Mouse (Mus musculus) hindbrain, embryonic 10.5 days (tissue): ENCODE results near the gene Kdm5a. TPM values are rescaled to one million over a fixed set of nuclear protein-coding genes. Genes with fewer than 3 reads are reported as not detected.

Source experiments
- DNase-seq: peaks from one replicate; pipeline ENCODE4 v3.0.0-alpha.2; 2017; ENCODE audit warnings: low spot score
- H3K27ac ChIP-seq: fragments of 300-500 bp; sonication (generic); 2 replicates; pipeline ENCODE4 v1.5.1; 2016; ENCODE audit warnings: mild to moderate bottlenecking, moderate library complexity
- H3K27me3 ChIP-seq: fragments of 300-500 bp; sonication (generic); 2 replicates; pipeline ENCODE4 v1.6.1; 2016; ENCODE audit warnings: mild to moderate bottlenecking; ENCODE audit not compliant: poor library complexity, insufficient read depth, severe bottlenecking
- H3K36me3 ChIP-seq: fragments of 300-500 bp; sonication (generic); 2 replicates; pipeline ENCODE4 v1.6.1; 2016; ENCODE audit warnings: mild to moderate bottlenecking, moderate library complexity
- H3K4me1 ChIP-seq: fragments of 300-500 bp; sonication (generic); replicated peaks from 2 replicates; pipeline ENCODE4 v1.6.1; 2016; ENCODE audit warnings: mild to moderate bottlenecking
- H3K4me3 ChIP-seq: fragments of 300-500 bp; sonication (generic); 2 replicates; pipeline ENCODE4 v1.5.1; 2016; ENCODE audit warnings: mild to moderate bottlenecking, moderate library complexity
- H3K9me3 ChIP-seq: fragments of 300-500 bp; sonication (generic); 2 replicates; pipeline ENCODE4 v1.6.1; 2016; ENCODE audit warnings: mild to moderate bottlenecking, moderate library complexity
- WGBS: fragments of 180-500 bp; shearing (Covaris S2); methylation state at CpG from one replicate; pipeline ENCODE4 v1.1.7; 2016; 5-methylcytosine and 5-hydroxymethylcytosine counted together
- polyA plus RNA-seq: library from polyadenylated mRNA; unstranded; fragments of >200 nt; fragmentation: Nextera tagmentation; extraction: Ambion mirVana; gene quantifications from 2 replicates; pipeline ENCODE4 v1.2.1, GENCODE M21; 2016

The Kdm5a gene
- polyA plus RNA-seq, 1 experiment from 2014 or later = 46.1 TPM

GRCm38 (mm10) chr6:120362774-120363687 is 893 bp upstream of the Kdm5a start:
- 27% methylated on average over 15 of the region's 15 CpGs for WGBS

GRCm38 (mm10) chr6:120364523-120364905 is 590 bp downstream of the Kdm5a start:
- peaks cover 22% of the 10 kb centered on the region for H3K4me1 ChIP-seq
- H3K27me3 ChIP-seq = no peaks in the 10 kb centered on the region
- H3K27ac ChIP-seq = peak overlapping the region; percentile 96
- H3K36me3 ChIP-seq = peaks cover 32% of the 10 kb centered on the region
- DNase-seq = no peak
- H3K9me3 ChIP-seq = no peaks in the 10 kb centered on the region
- WGBS = under 1% methylated on average over 31 of the region's 31 CpGs
- peak overlapping the region; percentile 68 for H3K4me3 ChIP-seq

More at GRCm38 (mm10) chr6:120362774-120363687, 893 bp upstream of the Kdm5a start:
- Histone ChIP-seq H3K4me1 (peaks cover 22% of the 10 kb centered on the region), H3K9me3 (no peaks in the 10 kb centered on the region), H3K4me3 (peak overlapping the region; percentile 68), H3K27ac (peak overlapping the region; percentile 96), H3K36me3 (peaks cover 17% of the 10 kb centered on the region), H3K27me3 (no peaks in the 10 kb centered on the region)
- DNase-seq = no peak

- Histone ChIP-seq H3K4me1 (peaks cover 22% of the 10 kb centered on the region), H3K36me3 (peaks cover 37% of the 10 kb centered on the region), H3K27ac (peak overlapping the region; percentile 96), H3K4me3 (peak overlapping the region; percentile 68), H3K9me3 (no peaks in the 10 kb centered on the region), H3K27me3 (no peaks in the 10 kb centered on the region)
- DNase-seq = peak; percentile 25
- 7% methylated on average over 15 of the region's 15 CpGs for WGBS
Observed at GRCm38 (mm10) chr6:120365051-120365450, 1.1 kb downstream of the Kdm5a start.

- no peak overlapping the region for H3K4me3 ChIP-seq
- DNase-seq = no peak
Observed at GRCm38 (mm10) chr6:120376736-120377135, 12.8 kb downstream of the Kdm5a start.

GRCm38 (mm10) chr6:120390054-120390453 is 26.1 kb downstream of the Kdm5a start:
- no peaks in the 10 kb centered on the region for H3K9me3 ChIP-seq
- H3K4me3 ChIP-seq = no peak overlapping the region
- peaks cover 100% of the 10 kb centered on the region for H3K36me3 ChIP-seq
- 94% methylated on average over 3 of the region's 3 CpGs for WGBS
- no peaks in the 10 kb centered on the region for H3K27me3 ChIP-seq
- no peaks in the 10 kb centered on the region for H3K4me1 ChIP-seq
- no peak overlapping the region for H3K27ac ChIP-seq
- no peak for DNase-seq

More at GRCm38 (mm10) chr6:120376736-120377135, 12.8 kb downstream of the Kdm5a start:
- peaks cover 100% of the 10 kb centered on the region for H3K36me3 ChIP-seq
- WGBS = 98% methylated on average over 2 of the region's 2 CpGs
- H3K9me3 ChIP-seq = no peaks in the 10 kb centered on the region
- no peaks in the 10 kb centered on the region for H3K4me1 ChIP-seq
- no peak overlapping the region for H3K27ac ChIP-seq
- H3K27me3 ChIP-seq = no peaks in the 10 kb centered on the region

GRCm38 (mm10) chr6:120392811-120393210 is 28.9 kb downstream of the Kdm5a start:
- no peaks in the 10 kb centered on the region for H3K9me3 ChIP-seq
- H3K4me3 ChIP-seq = no peak overlapping the region
- no peaks in the 10 kb centered on the region for H3K4me1 ChIP-seq
- peaks cover 99% of the 10 kb centered on the region for H3K36me3 ChIP-seq
- H3K27me3 ChIP-seq = no peaks in the 10 kb centered on the region
- WGBS = 95% methylated on average over 2 of the region's 2 CpGs
- DNase-seq = no peak
- no peak overlapping the region for H3K27ac ChIP-seq

- WGBS = 97% methylated on average over 5 of the region's 5 CpGs
- H3K27ac ChIP-seq = no peak overlapping the region
Observed at GRCm38 (mm10) chr6:120395622-120396345, 31.9 kb downstream of the Kdm5a start.

GRCm38 (mm10) chr6:120403936-120404335 is 40.0 kb downstream of the Kdm5a start:
- DNase-seq = no peak
- no peak overlapping the region for H3K27ac ChIP-seq
- H3K9me3 ChIP-seq = no peaks in the 10 kb centered on the region
- no peak overlapping the region for H3K4me3 ChIP-seq
- WGBS = 91% methylated on average over 1 of the region's 1 CpGs
- H3K36me3 ChIP-seq = peaks cover 99% of the 10 kb centered on the region
- H3K27me3 ChIP-seq = no peaks in the 10 kb centered on the region
- no peaks in the 10 kb centered on the region for H3K4me1 ChIP-seq

More at GRCm38 (mm10) chr6:120395622-120396345, 31.9 kb downstream of the Kdm5a start:
- H3K27me3 ChIP-seq = no peaks in the 10 kb centered on the region
- no peak for DNase-seq
- H3K9me3 ChIP-seq = no peaks in the 10 kb centered on the region
- H3K36me3 ChIP-seq = peaks cover 98% of the 10 kb centered on the region
- H3K4me1 ChIP-seq = no peaks in the 10 kb centered on the region
- no peak overlapping the region for H3K4me3 ChIP-seq

GRCm38 (mm10) chr6:120438161-120438560 is 74.2 kb downstream of the Kdm5a start:
- peaks cover 92% of the 10 kb centered on the region for H3K36me3 ChIP-seq
- DNase-seq = no peak
- H3K27me3 ChIP-seq = no peaks in the 10 kb centered on the region
- H3K27ac ChIP-seq = no peak overlapping the region
- H3K4me3 ChIP-seq = no peak overlapping the region
- 94% methylated on average over 3 of the region's 3 CpGs for WGBS
- no peaks in the 10 kb centered on the region for H3K9me3 ChIP-seq
- no peaks in the 10 kb centered on the region for H3K4me1 ChIP-seq

GRCm38 (mm10) chr6:120442171-120442749 is 78.3 kb downstream of the Kdm5a start:
- no peak for DNase-seq
- H3K4me3 ChIP-seq = no peak overlapping the region
- H3K36me3 ChIP-seq = peaks cover 78% of the 10 kb centered on the region
- no peak overlapping the region for H3K27ac ChIP-seq
- H3K9me3 ChIP-seq = no peaks in the 10 kb centered on the region
- H3K4me1 ChIP-seq = no peaks in the 10 kb centered on the region
- 95% methylated on average over 4 of the region's 4 CpGs for WGBS
- no peaks in the 10 kb centered on the region for H3K27me3 ChIP-seq

GRCm38 (mm10) chr6:120443363-120444355 is 79.7 kb downstream of the Kdm5a start:
- H3K4me3 ChIP-seq = no peak overlapping the region
- 91% methylated on average over 14 of the region's 14 CpGs for WGBS
- no peaks in the 10 kb centered on the region for H3K9me3 ChIP-seq
- peaks cover 64% of the 10 kb centered on the region for H3K36me3 ChIP-seq
- DNase-seq = no peak
- no peaks in the 10 kb centered on the region for H3K27me3 ChIP-seq
- H3K4me1 ChIP-seq = no peaks in the 10 kb centered on the region
- H3K27ac ChIP-seq = no peak overlapping the region

- Histone ChIP-seq H3K27ac (no peak overlapping the region), H3K4me1 (no peaks in the 10 kb centered on the region), H3K36me3 (peaks cover 6% of the 10 kb centered on the region), H3K27me3 (no peaks in the 10 kb centered on the region), H3K4me3 (no peak overlapping the region), H3K9me3 (no peaks in the 10 kb centered on the region)
- no peak for DNase-seq
- 89% methylated on average over 3 of the region's 3 CpGs for WGBS
Observed at GRCm38 (mm10) chr6:120450208-120450607, 86.3 kb downstream of the Kdm5a start.
